Mouse (Mus musculus): ENCODE data around the gene Zfp296.

- no peak for TF ChIP-seq CTCF (conservative IDR thresholded peaks at IDR 0.05; ENCODE audit: insufficient read depth, insufficient read length, low read depth, low read length)
- no peak for TF ChIP-seq POLR2A (IDR thresholded peaks at IDR 0.05; ENCODE audit: low read depth, low read length)
These were observed 38.0 kb downstream of the Zfp296 start for GRCm38 (mm10) chr7:19615036-19615577.

Data from kidney, adult 2 months (tissue).